Mouse (Mus musculus): ENCODE measurements around the gene Slc39a1.
"Not testable (repeated sequence)": the region's sequence is repeated elsewhere in the genome, so short reads cannot be mapped to it uniquely, and the experiment has no call there.

Slc39a1 gene

DNA sequence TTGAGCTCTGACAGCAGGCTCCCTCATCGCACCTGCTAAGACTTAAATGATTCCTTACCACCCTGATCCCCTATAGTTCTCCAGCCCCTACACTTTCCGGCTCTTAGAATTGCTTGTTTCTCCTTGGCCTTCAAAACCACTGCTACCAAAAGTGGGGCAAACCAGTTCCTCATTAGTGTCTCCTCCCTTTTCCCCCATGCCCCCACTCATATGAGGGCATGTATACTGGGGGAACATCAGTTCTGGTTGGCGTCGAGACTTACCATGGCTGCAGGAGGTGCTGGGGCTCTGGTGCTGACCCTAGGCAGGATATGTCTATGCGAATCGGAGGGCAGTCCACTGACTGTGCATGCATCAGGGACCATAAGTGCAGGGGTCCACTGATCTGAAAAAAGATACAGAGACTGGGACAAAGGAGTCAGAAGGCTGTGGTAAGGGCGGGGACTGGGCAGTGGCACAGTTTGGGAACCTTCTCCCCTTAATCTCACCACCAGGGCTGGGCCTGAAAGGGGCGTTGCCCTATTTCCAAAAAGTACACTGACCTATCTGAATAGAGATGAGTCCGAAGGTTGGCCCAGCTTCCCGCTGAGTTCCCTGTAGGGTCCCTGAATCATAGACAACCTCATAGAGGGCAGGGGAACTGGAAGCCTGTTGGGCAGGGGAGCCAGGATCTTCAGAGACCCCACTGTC lies 6.2 kb upstream of the Slc39a1 start:
- no peak for DNase-seq

DNA sequence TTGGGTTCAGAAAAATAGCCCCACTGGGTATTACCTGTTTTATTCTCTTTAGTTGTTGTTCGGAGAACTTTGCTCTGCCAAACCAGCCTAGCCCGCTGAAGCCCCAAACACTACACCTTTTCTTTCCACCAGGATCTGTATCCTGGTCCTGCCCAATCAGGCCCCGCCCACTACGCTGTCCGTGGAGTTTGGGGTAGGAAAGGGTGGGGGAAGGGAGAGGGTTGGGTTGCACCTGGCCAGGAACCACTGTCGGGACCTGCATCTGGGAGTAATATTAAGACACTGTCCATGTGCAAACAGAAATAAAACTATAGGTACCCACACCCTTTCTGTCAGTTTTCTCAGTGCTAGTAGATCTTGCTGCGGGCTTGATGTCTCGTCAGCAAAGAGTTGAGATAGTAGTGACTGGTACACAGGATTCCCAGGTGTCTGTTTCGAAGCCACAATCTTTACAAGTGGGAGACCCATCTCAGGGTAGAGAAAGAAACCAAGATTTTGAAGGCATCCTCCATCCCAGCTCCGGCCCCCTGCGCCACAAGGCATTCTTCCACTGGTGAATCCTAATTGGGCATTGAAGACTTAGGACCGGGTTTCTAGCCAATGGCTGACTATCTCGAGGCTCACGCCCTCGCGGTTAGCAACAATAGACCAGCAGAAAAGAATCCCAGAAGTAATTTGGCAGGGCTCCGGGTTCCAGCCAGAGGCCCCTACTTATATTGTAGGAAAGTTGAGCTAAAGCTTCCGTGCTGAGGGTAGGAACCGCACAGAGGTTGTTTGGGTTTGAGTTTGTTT lies 4.8 kb upstream of the Slc39a1 start, which contains the start of gene Creb3l4:
TSS of gene Creb3l4 (minus strand) at position 529 of the 792 bp plus-strand sequence.
- DNase-seq = no peak

DNA sequence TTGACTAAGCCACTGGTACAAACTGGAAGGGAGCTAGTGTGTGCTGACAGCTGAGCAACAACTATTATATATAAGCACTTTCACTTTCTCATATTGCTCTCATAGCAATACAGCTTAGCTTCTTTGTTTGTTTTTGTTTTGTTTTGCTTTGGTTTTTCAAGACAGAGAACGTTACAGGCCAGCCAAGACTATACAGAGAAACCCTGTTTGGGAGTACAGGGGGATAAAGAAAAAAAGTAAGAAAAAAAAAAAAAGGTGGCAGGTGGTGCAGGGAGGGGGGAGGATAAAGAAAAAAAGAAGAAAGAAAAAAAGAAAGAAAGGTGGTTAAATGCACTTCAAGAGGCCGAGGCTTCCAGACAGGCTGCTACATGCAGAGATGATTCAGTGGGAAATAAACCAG lies 2.6 kb upstream of the Slc39a1 start:
- DNase-seq = no peak

DNA sequence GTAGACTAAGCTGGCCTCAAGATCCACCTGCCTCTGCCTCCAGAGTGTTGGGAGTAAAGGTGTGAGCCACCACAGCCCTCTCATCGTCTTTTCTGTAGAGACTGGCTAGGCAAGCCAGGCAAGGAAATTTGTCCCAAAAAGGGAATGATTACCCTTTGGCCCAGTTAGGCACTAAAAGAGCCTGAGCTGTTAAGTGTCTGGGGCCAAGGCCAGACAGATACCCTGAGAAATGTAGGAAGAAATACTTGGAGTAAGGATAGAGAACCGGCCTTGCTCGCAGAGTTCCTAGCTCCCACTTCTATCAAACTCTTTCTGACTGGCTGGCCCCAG lies 377 bp upstream of the Slc39a1 start:
- DNase-seq = no peak

DNA sequence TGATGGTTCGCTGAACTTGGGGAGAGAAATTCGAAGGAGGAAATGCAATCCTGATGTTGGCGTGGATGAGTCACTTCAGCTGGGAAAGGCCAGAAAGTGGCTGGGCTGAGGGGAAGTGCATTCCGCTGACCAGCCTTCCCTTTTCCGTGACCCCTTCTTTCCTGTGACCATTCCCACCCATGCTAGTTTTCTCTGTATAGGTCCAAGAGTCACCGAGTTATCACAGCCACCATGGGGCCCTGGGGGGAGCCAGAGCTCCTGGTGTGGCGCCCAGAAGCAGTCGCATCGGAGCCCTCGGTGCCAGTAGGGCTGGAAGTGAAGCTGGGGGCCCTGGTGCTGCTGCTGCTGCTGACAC lies 751 bp downstream of the Slc39a1 start:
- no peak for DNase-seq

DNA sequence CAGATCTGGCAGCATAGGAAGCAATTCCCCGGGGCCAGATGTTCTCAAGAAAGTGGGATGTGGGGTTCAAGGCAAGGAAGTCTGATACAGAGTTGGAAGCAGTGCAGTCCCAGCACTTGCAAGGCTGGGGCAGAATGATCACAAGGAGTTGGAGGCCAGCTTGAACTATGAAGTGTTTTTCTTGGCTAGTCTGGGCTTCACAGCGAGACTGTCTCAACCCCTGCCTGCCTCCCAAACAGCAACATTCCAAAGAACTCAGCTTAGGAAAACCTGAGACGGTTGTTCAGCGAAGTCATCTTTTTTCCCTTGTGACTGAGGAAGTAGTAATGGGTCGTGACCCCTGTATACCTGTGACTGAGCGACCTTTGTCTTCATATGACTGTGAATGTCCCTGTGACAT lies 2.8 kb downstream of the Slc39a1 start:
- no peak for DNase-seq

DNA sequence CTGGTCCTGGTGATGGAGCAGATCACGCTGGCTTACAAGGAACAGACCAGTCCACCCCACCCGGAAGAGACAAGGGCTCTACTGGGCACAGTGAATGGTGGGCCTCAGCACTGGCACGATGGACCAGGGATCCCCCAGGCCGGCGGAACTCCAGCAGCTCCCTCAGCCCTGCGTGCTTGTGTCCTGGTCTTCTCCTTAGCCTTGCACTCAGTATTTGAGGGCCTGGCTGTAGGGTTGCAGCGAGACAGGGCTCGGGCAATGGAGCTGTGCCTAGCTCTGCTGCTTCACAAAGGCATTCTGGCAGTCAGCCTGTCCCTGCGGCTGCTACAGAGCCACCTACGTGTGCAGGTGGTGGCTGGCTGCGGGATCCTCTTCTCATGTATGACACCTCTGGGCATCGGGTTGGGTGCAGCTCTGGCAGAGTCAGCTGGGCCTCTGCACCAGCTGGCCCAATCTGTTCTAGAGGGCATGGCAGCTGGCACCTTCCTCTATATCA lies 3.8 kb downstream of the Slc39a1 start:
- not testable (repeated sequence) for DNase-seq

DNA sequence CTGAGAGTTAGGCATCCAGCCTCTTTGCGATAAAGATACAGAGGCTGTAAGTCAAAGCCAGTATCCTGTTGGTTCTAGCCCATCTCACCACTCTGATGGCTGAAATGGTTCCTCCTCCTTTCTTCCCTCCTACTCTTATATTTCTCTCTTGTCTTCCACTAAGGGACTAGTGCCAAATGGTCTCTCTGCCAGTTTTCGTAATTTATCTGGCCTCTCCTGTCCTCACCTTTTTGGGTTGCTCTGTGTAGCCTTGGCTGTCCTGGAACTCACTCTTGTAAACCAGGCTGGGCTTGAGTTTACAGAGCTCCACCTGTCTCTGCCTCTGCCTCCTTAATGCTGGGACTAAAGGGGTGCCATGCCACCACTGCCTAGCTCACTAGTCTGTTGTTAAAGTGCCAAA lies 4.7 kb downstream of the Slc39a1 start:
- not testable (repeated sequence) for DNase-seq

DNA sequence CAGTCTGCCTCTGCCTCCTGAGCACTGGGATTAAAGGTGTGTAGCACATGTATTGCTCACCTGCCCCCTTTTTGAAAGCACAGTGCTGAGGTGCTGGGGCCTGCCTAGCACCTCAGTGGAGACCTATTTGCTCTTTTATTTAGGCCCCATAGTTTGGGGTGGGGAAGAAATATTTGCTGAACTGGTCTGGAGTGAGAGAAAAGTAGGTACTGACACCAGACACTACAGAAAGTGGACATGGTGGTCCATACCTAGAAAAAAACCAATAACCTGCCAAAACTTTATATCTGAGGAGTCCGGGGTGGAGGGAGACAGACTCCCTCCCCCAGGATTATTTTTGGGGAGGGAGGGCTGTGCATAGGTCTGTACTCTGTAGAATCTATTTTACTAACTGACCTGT lies 5.2 kb downstream of the Slc39a1 start:
- DNase-seq = not testable (repeated sequence)

DNA sequence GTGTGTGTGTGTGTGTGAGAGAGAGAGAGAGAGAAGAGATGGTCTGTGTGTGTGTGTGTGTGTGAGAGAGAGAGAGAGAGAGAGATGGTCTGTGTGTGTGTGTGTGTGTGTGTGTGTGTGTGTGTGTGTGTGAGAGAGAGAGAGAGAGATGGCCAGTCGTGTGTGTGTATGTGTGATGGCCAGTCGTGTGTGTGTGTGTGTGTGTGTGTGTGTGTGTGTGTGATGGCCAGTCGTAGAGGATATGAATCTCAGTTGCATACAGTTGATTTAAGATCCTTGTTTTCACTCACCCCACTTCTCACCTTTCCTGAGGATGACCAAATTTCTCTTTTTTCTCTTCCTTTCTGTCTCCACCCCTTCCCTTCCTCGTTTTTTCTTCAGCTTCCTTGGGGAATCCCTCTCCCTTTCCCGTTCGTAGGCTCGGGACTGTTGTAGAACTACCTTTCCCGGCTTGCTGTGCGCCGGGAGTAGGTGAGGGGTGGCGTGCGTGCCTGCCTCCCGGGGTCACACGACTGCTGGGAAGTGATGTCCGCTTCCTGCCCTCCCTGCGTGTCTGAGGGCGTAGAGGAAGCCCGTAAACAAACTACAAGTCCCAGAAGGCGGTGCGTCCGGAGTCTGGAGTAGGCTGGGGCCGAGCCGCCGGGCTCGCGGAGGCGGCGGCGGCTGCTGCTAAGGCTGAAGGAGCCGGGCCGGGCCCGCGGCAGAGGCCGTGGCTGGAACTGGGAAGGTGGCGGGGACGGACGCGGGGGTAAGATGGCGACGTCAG lies 5.9 kb downstream of the Slc39a1 start, which contains the start of gene Crtc2:
TSS of gene Crtc2 (plus strand) at position 511 of the 766 bp plus-strand sequence.
- peak; percentile 93 to 95 for DNase-seq

DNA sequence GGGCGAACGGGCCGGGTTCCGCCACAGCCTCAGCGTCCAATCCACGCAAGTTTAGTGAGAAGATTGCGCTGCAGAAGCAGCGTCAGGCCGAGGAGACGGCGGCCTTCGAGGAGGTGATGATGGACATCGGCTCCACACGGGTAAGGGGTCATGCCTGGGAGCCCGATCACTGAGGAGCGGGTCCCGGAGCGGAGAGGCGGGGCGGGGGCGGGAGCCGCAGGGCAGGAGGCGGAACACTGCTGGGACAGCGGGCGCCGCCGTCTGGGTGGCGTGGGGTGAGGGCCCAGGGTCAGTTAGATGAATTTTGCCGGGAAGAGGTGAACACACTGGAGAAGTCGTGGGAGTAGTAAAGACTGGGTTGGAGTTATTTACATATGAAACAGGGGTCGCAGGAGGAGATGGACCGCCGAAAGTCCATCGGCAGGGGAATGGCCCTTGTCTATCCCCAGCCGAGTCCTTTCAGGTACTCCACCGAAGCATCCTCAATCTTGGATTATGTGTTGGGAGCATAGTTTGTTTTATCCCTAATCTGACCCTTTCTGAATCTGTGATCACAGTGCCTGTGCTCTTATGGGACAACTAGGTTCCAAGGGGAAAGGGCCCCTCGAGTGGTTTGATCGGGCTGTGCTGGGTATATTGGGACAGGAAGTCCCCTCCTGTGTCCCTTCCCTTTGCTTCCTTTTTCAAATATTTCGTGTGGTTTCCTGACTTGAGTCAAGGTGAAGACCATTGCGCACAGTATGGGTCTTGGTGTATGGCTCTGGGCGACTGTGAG lies 6.6 kb downstream of the Slc39a1 start:
- no peak for DNase-seq

DNA sequence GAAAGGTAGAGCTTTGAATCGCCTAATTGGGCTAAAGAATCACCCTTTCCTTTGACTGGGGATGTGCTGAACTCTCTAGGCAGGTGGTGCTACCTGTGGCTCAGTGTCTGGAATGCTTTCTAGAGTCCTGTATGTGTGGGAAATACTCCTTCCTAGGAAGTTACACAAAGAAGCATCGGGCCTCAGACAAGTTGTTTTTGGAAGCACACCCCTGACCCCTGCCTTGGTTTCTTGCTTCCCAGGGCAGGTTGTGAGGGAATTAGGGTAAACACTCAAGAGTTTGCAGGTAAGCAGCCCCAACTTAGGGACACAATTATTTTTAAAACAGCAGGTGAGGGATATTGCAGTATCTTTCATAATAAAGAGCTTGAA lies 7.2 kb downstream of the Slc39a1 start:
- no peak for DNase-seq

DNA sequence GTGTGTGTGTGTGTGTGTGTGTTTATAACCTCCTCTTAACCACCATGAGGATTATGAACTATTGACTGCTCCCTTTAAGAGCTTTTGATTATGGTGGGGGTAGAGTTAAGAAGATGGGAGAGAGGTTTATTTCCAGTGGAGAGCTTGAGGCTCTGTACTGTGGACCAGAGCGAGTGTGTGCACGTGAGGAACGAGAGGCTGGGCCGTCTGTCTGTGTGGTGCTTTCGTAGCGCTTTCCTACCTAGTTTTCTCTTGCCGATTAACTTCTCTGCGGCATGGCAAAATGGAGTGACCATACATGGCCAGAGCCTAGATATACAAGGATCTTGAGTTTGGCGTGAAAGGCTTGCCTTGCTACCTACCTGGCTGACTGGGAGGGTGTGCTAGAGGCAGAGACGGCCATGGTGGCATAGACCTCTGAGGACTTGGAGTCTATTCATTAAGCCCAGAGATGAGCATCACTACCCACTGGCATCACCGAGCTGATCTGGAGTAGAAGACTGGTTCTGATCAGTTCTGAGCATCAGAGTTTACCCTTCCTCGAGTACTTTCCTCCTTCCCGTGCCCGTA lies 7.9 kb downstream of the Slc39a1 start:
- no peak for DNase-seq

DNA sequence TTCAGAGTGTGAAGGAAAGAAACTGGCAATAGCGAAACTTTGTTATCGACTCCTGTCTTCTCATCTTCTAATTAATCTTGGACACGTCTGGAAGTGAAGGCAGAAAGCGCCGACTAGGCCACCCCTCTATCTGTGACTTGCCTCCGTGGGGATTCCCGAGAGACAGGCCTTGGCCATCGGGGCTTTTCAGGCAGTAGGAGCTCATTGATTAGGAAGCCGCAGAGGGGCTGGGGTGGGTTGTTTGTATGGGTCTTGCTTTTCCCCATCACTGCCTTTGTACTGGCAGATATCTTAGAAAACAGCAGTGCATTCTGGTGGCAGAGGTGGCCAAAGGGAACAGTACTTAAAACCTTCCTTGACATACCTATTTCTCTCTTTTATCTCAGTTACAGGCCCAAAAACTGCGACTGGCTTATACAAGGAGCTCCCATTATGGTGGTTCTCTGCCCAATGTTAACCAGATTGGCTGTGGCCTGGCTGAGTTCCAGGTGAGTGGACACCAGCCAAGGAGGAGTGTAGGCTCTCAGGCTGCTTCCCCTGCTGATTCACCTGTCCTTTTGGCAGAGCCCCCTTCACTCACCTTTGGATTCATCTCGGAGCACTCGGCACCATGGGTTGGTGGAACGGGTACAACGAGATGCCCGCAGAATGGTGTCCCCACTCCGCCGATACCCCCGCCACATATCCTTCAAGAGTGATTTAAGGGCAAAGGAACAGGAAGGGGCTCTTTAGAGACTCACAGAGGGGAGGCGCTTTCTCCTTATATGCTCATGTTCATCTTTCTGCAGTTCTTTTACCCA lies 9.0 kb downstream of the Slc39a1 start:
- DNase-seq = no peak

DNA sequence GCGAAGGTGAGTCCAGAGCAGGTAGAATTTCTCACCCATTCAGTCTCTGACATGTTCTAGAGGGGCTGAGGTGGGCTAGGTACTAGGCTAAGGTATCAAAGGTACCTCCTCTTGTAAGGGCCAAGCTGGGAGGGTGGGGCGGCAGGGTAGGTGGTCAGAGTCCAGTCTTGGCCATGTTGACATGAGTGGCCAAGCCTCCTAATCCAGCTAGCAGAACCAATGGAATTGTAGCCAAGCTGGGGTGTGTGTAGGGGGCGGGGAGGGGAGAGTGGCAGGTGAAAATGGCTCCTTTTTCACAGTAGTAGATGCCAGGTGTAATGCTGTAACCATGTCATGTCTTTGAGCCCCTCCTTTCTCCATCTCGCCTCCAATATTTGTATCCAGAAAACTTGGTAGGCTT lies 10.5 kb downstream of the Slc39a1 start:
- no peak for DNase-seq

DNA sequence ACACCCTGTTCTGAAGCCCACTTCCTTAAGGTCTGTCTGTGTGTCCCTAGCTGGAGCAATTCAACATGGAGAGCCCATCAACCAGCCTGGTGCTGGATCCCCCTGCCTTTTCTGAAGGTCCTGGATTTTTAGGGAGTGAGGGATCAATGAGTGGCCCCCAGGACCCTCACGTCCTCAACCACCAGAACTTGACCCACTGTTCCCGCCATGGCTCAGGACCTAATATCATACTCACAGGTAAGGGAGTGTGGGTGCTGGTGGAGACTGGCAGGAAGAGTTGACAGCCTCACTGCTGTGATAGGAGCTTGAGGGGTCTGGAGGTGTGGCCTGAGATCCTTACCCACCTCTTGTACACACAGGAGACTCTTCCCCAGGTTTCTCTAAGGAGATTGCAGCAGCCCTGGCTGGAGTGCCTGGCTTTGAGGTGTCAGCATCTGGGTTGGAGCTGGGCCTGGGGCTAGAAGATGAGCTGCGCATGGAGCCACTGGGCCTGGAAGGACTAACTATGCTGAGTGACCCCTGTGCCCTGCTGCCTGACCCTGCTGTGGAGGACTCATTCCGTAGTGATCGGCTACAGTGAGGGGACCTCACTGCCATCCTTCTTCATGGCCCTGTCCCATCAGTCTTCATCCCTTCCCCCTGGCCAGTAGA lies 15.3 kb downstream of the Slc39a1 start:
- no peak for DNase-seq

DNA sequence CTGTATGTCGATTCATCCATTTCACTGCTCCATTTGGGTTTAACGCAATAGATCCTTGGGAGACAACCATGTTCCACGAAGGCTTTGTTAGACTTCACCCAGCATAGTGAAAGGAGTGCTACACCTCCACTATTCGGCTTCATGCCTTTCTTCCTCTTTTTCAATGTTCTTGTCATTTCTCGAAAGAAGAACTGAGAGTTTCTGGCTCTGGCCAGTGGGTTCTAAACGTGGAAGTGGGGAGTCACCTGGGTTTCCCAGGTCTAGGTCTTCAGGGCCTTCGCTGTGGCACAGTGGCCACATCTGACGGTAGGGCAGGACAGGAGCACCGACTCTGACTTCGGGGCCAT lies 16.7 kb downstream of the Slc39a1 start:
- no peak for DNase-seq

DNA sequence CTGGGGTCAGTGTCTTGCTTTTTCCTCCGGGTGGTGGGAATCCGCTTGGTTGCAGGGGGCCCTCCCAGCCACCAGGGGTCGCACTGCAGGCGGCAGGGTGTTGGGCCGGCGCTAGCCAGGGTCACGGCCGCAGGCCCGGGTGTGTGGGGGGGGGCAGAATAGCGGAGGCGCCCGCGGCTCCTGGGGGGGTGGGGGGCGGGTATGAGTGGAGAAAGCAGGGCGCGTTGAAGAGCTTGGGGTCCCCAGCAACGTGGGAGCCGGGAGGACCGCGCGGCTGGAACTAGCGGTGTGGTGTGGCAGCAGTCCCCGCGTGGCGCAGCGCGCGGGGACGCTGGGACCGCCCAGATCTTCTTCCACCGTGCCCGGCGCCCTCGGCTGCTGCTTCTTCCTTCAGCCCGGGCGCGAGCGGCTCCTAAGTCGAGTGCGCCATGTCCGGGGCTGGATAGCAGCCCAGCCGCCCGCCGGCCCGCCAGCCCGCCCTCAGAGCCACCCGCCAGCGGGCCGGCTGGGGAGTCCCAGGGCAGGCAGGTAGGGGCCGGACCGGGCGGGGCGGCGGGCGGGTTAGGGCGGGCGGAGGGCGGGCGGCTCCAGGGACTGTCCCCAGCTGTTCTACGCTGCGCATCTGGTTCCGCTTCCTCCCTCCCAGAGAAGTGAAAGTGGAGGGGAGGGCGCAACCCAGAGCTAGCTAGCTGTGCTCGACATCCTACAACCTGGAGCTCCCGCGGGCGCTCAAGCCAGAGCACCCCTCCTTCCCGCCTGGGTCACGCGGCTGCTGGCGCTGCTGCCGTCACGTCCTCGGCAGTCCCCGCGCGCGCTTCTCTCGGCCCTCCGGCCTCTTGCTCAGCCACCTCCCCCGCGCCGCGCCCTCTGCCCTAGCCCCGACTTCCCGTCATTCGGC lies 17.3 kb downstream of the Slc39a1 start, which contains the start of gene Dennd4b:
TSS of gene Dennd4b (plus strand) at position 152 of the 898 bp plus-strand sequence.
- peak; percentile 81 to 88 for DNase-seq

DNA sequence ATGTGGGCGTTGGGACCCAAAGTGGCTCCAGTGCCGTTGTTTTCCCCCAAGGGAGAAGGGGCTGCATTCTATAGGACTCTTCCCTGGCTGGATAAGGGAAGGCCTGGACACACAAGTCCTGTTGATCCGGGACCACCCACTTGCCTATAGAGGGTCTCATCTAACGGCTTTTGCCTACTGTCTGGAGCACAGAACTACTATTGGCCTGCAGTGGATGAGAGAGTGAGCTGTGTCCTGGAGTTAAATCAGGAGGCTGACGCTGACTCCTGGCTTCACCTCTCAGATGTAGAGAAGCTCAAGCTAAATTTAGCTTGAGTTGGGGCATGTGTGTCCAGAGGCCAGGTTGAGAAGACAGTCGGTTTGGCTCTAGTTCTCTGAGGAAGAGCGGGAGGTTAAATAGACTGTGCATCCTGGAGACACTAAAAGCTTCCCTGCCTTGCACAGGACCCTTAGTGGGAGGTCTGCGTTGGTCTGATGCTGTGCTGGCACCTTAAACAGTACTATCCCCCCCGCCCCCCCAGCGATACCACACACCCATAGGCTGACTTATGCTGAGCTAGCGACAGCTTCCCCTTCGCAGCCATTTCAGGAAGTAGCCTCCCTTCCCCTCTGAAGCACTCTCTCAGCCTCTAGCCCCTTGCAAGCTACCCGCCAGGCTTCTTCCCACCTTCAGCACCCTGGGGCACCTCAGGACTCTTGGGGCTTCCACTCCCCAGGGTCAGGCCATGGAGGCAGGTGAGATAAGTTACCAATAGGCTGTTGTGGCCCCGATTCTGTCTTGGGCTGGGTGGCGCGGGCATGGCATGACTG lies 18.2 kb downstream of the Slc39a1 start:
- DNase-seq = peak; percentile 43 to 69

Data from thymus, adult 18-20 months (tissue).